Mouse (Mus musculus): ENCODE data around the gene Dner.
"Not testable (repeated sequence)": the region's sequence is repeated elsewhere in the genome, so short reads cannot be mapped to it uniquely, and the experiment has no call there.

The Dner gene

GRCm38 (mm10) chr1:84387616-84388015, 308.4 kb downstream of the Dner start:
- peak; percentile 7 for DNase-seq

GRCm38 (mm10) chr1:84386481-84387146, 309.4 kb downstream of the Dner start:
- DNase-seq, result no peak

GRCm38 (mm10) chr1:84382709-84383108, 313.3 kb downstream of the Dner start:
- no peak for DNase-seq

GRCm38 (mm10) chr1:84382064-84382463, 314.0 kb downstream of the Dner start:
- DNase-seq, result no peak

GRCm38 (mm10) chr1:84380895-84381294, 315.1 kb downstream of the Dner start:
- no peak for DNase-seq

GRCm38 (mm10) chr1:84367733-84368132, 328.3 kb downstream of the Dner start:
- DNase-seq, result no peak

- no peak for DNase-seq
These were observed 329.5 kb downstream of the Dner start for GRCm38 (mm10) chr1:84366553-84366952.

GRCm38 (mm10) chr1:84363967-84364366, 332.1 kb downstream of the Dner start, which contains the start of gene Pid1:
Pid1 (minus strand) TSS chr1:84364180.
- DNase-seq, result no peak

- DNase-seq, result no peak
These were observed 333.1 kb downstream of the Dner start for GRCm38 (mm10) chr1:84362709-84363617.

GRCm38 (mm10) chr1:84362209-84362608, 333.8 kb downstream of the Dner start:
- no peak for DNase-seq

GRCm38 (mm10) chr1:84361389-84361788, 334.6 kb downstream of the Dner start:
- DNase-seq, result no peak

GRCm38 (mm10) chr1:84359611-84360500, 336.2 kb downstream of the Dner start:
- peak; percentile 45 for DNase-seq

- DNase-seq, result no peak
These were observed 338.8 kb downstream of the Dner start for GRCm38 (mm10) chr1:84357216-84357615.

- no peak for DNase-seq
These were observed 345.8 kb downstream of the Dner start for GRCm38 (mm10) chr1:84350262-84350661.

- no peak for DNase-seq
These were observed 348.1 kb downstream of the Dner start for GRCm38 (mm10) chr1:84347796-84348476.

GRCm38 (mm10) chr1:84332797-84333196, 363.2 kb downstream of the Dner start:
- DNase-seq, result not testable (repeated sequence)

GRCm38 (mm10) chr1:84331861-84332260, 364.2 kb downstream of the Dner start:
- not testable (repeated sequence) for DNase-seq

- no peak for DNase-seq
These were observed 370.7 kb downstream of the Dner start for GRCm38 (mm10) chr1:84325309-84325708.

- no peak for DNase-seq
These were observed 374.7 kb downstream of the Dner start for GRCm38 (mm10) chr1:84321327-84321726.

Data from cerebellum, adult 11 months (tissue).